In the genomic region with DNA sequence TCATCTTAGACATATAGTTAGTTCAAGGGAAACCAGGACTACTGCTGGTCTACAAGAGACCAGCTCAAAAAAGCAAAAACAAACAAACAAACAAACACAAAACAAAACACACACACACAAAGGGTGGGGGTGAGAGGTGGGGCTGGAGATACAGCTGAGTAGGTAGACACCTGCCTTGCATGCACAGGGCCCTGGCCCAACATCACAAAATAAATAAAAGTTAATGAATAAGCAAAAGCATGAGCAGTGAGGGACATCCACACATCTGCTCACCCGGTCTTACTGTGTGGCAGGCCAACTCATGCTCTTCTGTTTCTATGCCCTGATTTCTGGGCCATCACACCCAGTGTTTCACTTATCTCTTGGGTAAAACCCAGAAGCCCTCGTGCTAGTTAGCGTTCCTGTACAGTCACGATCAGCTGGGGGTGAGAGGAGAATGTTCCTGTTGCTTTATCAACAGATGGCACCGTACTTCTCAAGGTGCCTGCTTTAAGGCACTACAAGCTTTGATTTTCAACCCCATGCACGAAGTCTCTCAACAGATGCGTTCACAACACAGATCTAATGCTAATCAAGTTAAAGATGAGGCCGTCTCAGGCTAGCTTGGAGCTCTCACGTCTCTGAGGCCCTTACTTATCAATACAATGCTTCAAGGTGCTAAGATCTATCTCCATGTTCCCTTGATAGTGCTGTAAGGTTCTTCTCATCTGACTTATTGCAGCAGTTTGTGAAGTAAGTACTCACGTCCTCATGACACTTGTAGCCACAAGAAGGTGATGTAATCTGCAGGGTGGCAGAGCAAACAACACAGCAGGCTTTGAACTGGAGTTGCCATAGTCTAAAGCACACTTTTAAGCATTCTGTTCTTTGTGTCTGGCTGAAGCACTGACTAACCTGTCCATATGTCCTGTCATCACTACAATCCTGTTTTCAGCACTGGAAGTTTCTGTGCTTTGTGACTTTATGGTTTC, we compare ENCODE assay signal across 20 mouse cellular contexts. TPM values are rescaled to one million over a fixed set of nuclear protein-coding genes. Genes with fewer than 3 reads are reported as not detected.
DNase-seq lines count a peak whose midpoint lies in the region; ATAC-seq and TF ChIP-seq lines count a peak whose summit lies in the region.
"Had no signal": no experiment of that assay in that cellular context is flagged by ENCODE, and none has a peak within 500 bp of the region (broad histone marks: within the 10 kb centered on the region; RNA-seq: fewer than 3 reads in every experiment).

No protein-coding gene starts in this region.

- no peak for ATAC-seq in intestine, embryonic 14.5 days (replicated peaks; ENCODE audit: low FRiP score, low TSS enrichment, low read depth)
- peak; percentile 34; the same call in 1 of the 2 replicates for ATAC-seq in megakaryocyte progenitor cell, adult 5-6 weeks (replicated peaks; ENCODE audit: poor library complexity)
- ATAC-seq in forebrain, postnatal 0 days: no peak
- ATAC-seq: midbrain, embryonic 15.5 days had no signal

- 69% methylated on average over 10 of the region's 10 CpGs for whole genome bisulfite sequencing in intestine, embryonic 14.5 days
- 85% methylated on average over 10 of the region's 10 CpGs for WGBS in forebrain, postnatal 0 days

- TF ChIP-seq RAD21 in MEL (IDR thresholded peaks at IDR 0.05; ENCODE audit: low read depth, low read length): no peak

- no peak overlapping the region for H3K27ac ChIP-seq in MEL (ENCODE audit: control insufficient read depth, low read depth, low read length)
- H3K27ac ChIP-seq in intestine, embryonic 14.5 days (ENCODE audit: low read depth): peak overlapping the region; percentile 12; the same call in 1 of the 2 replicates
- H3K27ac ChIP-seq in forebrain, postnatal 0 days (ENCODE audit: low read depth, low read length): no peak overlapping the region
- H3K27ac ChIP-seq: embryonic facial prominence, embryonic 10.5 days; hindbrain, embryonic 13.5 days; limb, embryonic 13.5 days; lung, embryonic 15.5 days; midbrain, embryonic 15.5 days; neural tube, embryonic 13.5 days had no signal

- TF ChIP-seq EP300 in MEL (IDR thresholded peaks at IDR 0.05; ENCODE audit: low read depth in 1 of 2, low read length in 2 of 2): peak in 1 of 2 experiments; percentile 26; a peak in 1 of 4 replicates

- TF ChIP-seq POLR2A in MEL (IDR thresholded peaks at IDR 0.05; ENCODE audit: control insufficient read depth in 1 of 2, insufficient read depth in 1 of 2, low read depth in 1 of 2, low read length in 2 of 2, poor library complexity in 1 of 2): no peak

- no peaks in the 10 kb centered on the region for H3K79me2 ChIP-seq in MEL (ENCODE audit: control insufficient read depth, insufficient read depth, low read length, poor library complexity)

- no peak overlapping the region for H3K4me3 ChIP-seq in MEL (ENCODE audit: control insufficient read depth in 1 of 2, insufficient read depth in 1 of 2, low read depth in 2 of 2, low read length in 2 of 2)
- H3K4me3 ChIP-seq in intestine, embryonic 14.5 days (ENCODE audit: low read depth, low read length): no peak overlapping the region
- H3K4me3 ChIP-seq in forebrain, postnatal 0 days (ENCODE audit: low read depth, low read length): no peak overlapping the region
- H3K4me3 ChIP-seq: embryonic facial prominence, embryonic 10.5 days; hindbrain, embryonic 13.5 days; limb, embryonic 13.5 days; lung, embryonic 15.5 days; midbrain, embryonic 15.5 days; neural tube, embryonic 13.5 days had no signal

- H3K9me3 ChIP-seq in MEL (replicated peaks; ENCODE audit: insufficient read depth, low read length): no peaks in the 10 kb centered on the region
- H3K9me3 ChIP-seq in intestine, embryonic 14.5 days (ENCODE audit: control insufficient read depth, low read length): no peaks in the 10 kb centered on the region
- H3K9me3 ChIP-seq in forebrain, postnatal 0 days (ENCODE audit: low read length): no peaks in the 10 kb centered on the region
- H3K9me3 ChIP-seq: embryonic facial prominence, embryonic 10.5 days; hindbrain, embryonic 13.5 days; limb, embryonic 13.5 days; lung, embryonic 15.5 days; midbrain, embryonic 15.5 days; neural tube, embryonic 13.5 days had no signal

- no peak overlapping the region for H3K9ac ChIP-seq in MEL (ENCODE audit: control insufficient read depth, low read depth, low read length, poor library complexity, severe bottlenecking)
- no peak overlapping the region for H3K9ac ChIP-seq in intestine, embryonic 14.5 days (ENCODE audit: low read length)
- no peak overlapping the region for H3K9ac ChIP-seq in forebrain, postnatal 0 days
- H3K9ac ChIP-seq: hindbrain, embryonic 13.5 days; limb, embryonic 13.5 days; lung, embryonic 15.5 days; midbrain, embryonic 15.5 days; neural tube, embryonic 13.5 days had no signal

- intact Hi-C loops in heart, postnatal 10 days (cut with DNase I): no loop called here

- H3K4me2 ChIP-seq in intestine, embryonic 14.5 days (ENCODE audit: low read length): no peak overlapping the region
- no peak overlapping the region for H3K4me2 ChIP-seq in forebrain, postnatal 0 days (ENCODE audit: low read depth)
- H3K4me2 ChIP-seq: hindbrain, embryonic 13.5 days; limb, embryonic 13.5 days; lung, embryonic 15.5 days; midbrain, embryonic 15.5 days; neural tube, embryonic 13.5 days had no signal

- H3K27me3 ChIP-seq in MEL (ENCODE audit: control insufficient read depth in 1 of 2, insufficient read depth in 2 of 2, low read length in 2 of 2): no peaks in the 10 kb centered on the region
- no peaks in the 10 kb centered on the region for H3K27me3 ChIP-seq in intestine, embryonic 14.5 days (replicated peaks; ENCODE audit: control insufficient read depth, insufficient read depth, low read length)
- H3K27me3 ChIP-seq in forebrain, postnatal 0 days (ENCODE audit: insufficient read depth, low read length): no peaks in the 10 kb centered on the region
- H3K27me3 ChIP-seq: hindbrain, embryonic 13.5 days; limb, embryonic 13.5 days; lung, embryonic 15.5 days; midbrain, embryonic 15.5 days; neural tube, embryonic 13.5 days had no signal

- peak; percentile 19 to 54 for DNase-seq in lung, adult 18-20 months
- no peak for DNase-seq in lung, postnatal 14 days
- peak; percentile 32 for DNase-seq in MEL (ENCODE audit: low read depth, low spot score)
- no peak for DNase-seq in intestine, embryonic 14.5 days (ENCODE audit: low spot score)
- no peak for DNase-seq in heart, postnatal 10 days
- no peak for DNase-seq in forebrain, postnatal 0 days
- DNase-seq: adrenal gland, postnatal 14 days; cerebellum, adult 9-10 months; gastrocnemius, postnatal 36 days; heart, postnatal 36 days; kidney, adult 9 months; layer of hippocampus, adult 9-11 months; right cerebral cortex, postnatal 4 days had no signal

- TF ChIP-seq CTCF in MEL (IDR thresholded peaks at IDR 0.05 in 2 of 3, conservative IDR thresholded peaks at IDR 0.05 in 1 of 3; ENCODE audit: control insufficient read depth in 1 of 3, insufficient read depth in 1 of 3, low read depth in 2 of 3, low read length in 3 of 3, poor library complexity in 1 of 3, severe bottlenecking in 1 of 3): no peak
- TF ChIP-seq CTCF in forebrain, postnatal 0 days (IDR thresholded peaks at IDR 0.05; ENCODE audit: low read depth): no peak

- peaks cover 0 to 24% of the 10 kb centered on the region in 2 experiments; a peak in 2 of 4 replicates for H3K36me3 ChIP-seq in MEL (ENCODE audit: control insufficient read depth in 1 of 2, insufficient read depth in 2 of 2, low read length in 2 of 2)
- H3K36me3 ChIP-seq in intestine, embryonic 14.5 days (ENCODE audit: control insufficient read depth, insufficient read depth, low read length): 0 out of 2 replicates have a peak, but pooled peaks cover 2% of the 10 kb centered on the region
- no peaks in the 10 kb centered on the region for H3K36me3 ChIP-seq in forebrain, postnatal 0 days (ENCODE audit: insufficient read depth)
- H3K36me3 ChIP-seq: limb, embryonic 13.5 days; lung, embryonic 15.5 days; midbrain, embryonic 15.5 days; neural tube, embryonic 13.5 days had no signal

- H3K4me1 ChIP-seq in MEL (ENCODE audit: control insufficient read depth in 1 of 2, insufficient read depth in 2 of 2, low read length in 2 of 2): peaks cover 20 to 30% of the 10 kb centered on the region in 2 experiments
- no peaks in the 10 kb centered on the region; the same call in 1 of the 2 replicates for H3K4me1 ChIP-seq in intestine, embryonic 14.5 days (replicated peaks; ENCODE audit: control insufficient read depth, insufficient read depth, low read length)
- H3K4me1 ChIP-seq in forebrain, postnatal 0 days (ENCODE audit: insufficient read depth): no peaks in the 10 kb centered on the region
- H3K4me1 ChIP-seq: limb, embryonic 13.5 days had no signal

TF ChIP-seq in MEL, 35 proteins besides CTCF, POLR2A, EP300 and RAD21 (continues in another document):
- TF ChIP-seq ZC3H11A (IDR thresholded peaks at IDR 0.05; ENCODE audit: low read depth, low read length): no peak
- TF ChIP-seq ZNF384 (IDR thresholded peaks at IDR 0.05; ENCODE audit: low read depth, low read length): no peak
- no peak for TF ChIP-seq KAT2A (conservative IDR thresholded peaks at IDR 0.05; ENCODE audit: low read depth, low read length)
- TF ChIP-seq RCOR1 (IDR thresholded peaks at IDR 0.05; ENCODE audit: low read depth, low read length): peak; percentile 59; the same call in 1 of the 2 replicates
- no peak for TF ChIP-seq USF2 (IDR thresholded peaks at IDR 0.05; ENCODE audit: borderline replicate concordance in 1 of 2, insufficient read depth in 1 of 2, low read depth in 1 of 2, low read length in 2 of 2)
- no peak for TF ChIP-seq TAL1 (IDR thresholded peaks at IDR 0.05; ENCODE audit: low read length)
- peak; percentile 58 for TF ChIP-seq ETS1 (IDR thresholded peaks at IDR 0.05; ENCODE audit: low read depth, low read length)
- peak; percentile 82 for TF ChIP-seq BHLHE40 (IDR thresholded peaks at IDR 0.05; ENCODE audit: borderline replicate concordance, low read depth, low read length)
- 0 out of 2 replicates have a peak, but pooled peaks have one; percentile 6 for TF ChIP-seq USF1 (IDR thresholded peaks at IDR 0.05; ENCODE audit: low read depth, low read length)
- peak; percentile 39; the same call in 1 of the 2 replicates for TF ChIP-seq MAX (IDR thresholded peaks at IDR 0.05; ENCODE audit: low read length)
- TF ChIP-seq CHD1 (IDR thresholded peaks at IDR 0.05; ENCODE audit: low read depth, low read length): no peak
- TF ChIP-seq HCFC1 (IDR thresholded peaks at IDR 0.05; ENCODE audit: low read depth, low read length): no peak
- no peak for TF ChIP-seq TBP (IDR thresholded peaks at IDR 0.05; ENCODE audit: low read depth, low read length)

RNA-seq across cellular contexts. Expression of a gene that starts 56.1 kb away (rescaled TPM):
- total RNA-seq in MEL (2012; rRNA removed): 68.4 and 80.2 TPM in 2 replicates
- polyA plus RNA-seq in MEL (2012; ENCODE audit: insufficient read depth in 1 of 2, insufficient read length in 2 of 2, low read depth in 1 of 2, low replicate concordance in 2 of 2, missing spikeins in 1 of 2): 10 to 100 TPM in 1 of 2 experiments, not detected in 1; 73.1 TPM
- polyA plus RNA-seq in intestine, embryonic 14.5 days (2014; fragmentation: Nextera tagmentation; extraction: Ambion mirVana): 72.4 and 73.8 TPM in 2 replicates
- 32.7 and 33.6 TPM in 2 replicates for total RNA-seq in megakaryocyte progenitor cell, adult 5-6 weeks (2015)
- total RNA-seq in megakaryocyte progenitor cell, adult 5-6 weeks (2017): 38.2 and 41.4 TPM in 2 replicates
- total RNA-seq in heart, postnatal 10 days (2021): 10 to 100 TPM; 64.2 to 64.5 TPM
- total RNA-seq in forebrain, postnatal 0 days (2014; rRNA removed): 44.0 and 59.9 TPM in 2 replicates
- polyA plus RNA-seq in forebrain, postnatal 0 days (2015; fragmentation: Nextera tagmentation; extraction: Ambion mirVana): 49.0 and 52.8 TPM in 2 replicates

Comparison
In these comparisons a context has a peak if more than half of its experiments do, and no peak if none do; other contexts are left out.
1. DNase-seq: peak in lung, adult 18-20 months (2 of 2) and MEL (single experiment); none in lung, postnatal 14 days (single experiment), intestine, embryonic 14.5 days (single experiment), heart, postnatal 10 days (0 of 2) and forebrain, postnatal 0 days (single experiment).